Mouse (Mus musculus) layer of hippocampus, postnatal 14 days (tissue): ENCODE results near the gene Nkapd1. TPM values are rescaled to one million over a fixed set of nuclear protein-coding genes. Genes with fewer than 3 reads are reported as not detected.

Experiments used
- DNase-seq, 2 experiments: peaks; one replicate each; pipeline ENCODE4 v3.0.0; 2021 to 2022; ENCODE audit warnings: low spot score in 2 of 2, mixed read lengths in 1 of 2
- total RNA-seq, 2 experiments: library from RNA; stranded (reverse); gene quantifications; 2 replicates each; pipeline ENCODE4 v1.2.3; 2021

Nkapd1 gene
- total RNA-seq, 2 experiments from 2014 or later = 22.9 to 23.9 TPM

- DNase-seq = no peak
These were observed 15.0 kb downstream of the Nkapd1 start for GRCm38 (mm10) chr9:50602055-50602845.

- no peak for DNase-seq
These were observed 15.7 kb downstream of the Nkapd1 start for GRCm38 (mm10) chr9:50601536-50601935.

- DNase-seq = no peak
These were observed 20.3 kb downstream of the Nkapd1 start for GRCm38 (mm10) chr9:50596973-50597372.

GRCm38 (mm10) chr9:50594794-50595417 lies 22.4 kb downstream of the Nkapd1 start:
- DNase-seq = no peak

GRCm38 (mm10) chr9:50593544-50593943 lies 23.7 kb downstream of the Nkapd1 start:
- no peak for DNase-seq

GRCm38 (mm10) chr9:50592955-50593354 lies 24.3 kb downstream of the Nkapd1 start:
- DNase-seq = no peak

- DNase-seq = no peak
These were observed 26.3 kb downstream of the Nkapd1 start for GRCm38 (mm10) chr9:50590856-50591518.

GRCm38 (mm10) chr9:50586955-50587354 lies 30.3 kb downstream of the Nkapd1 start:
- no peak for DNase-seq

- no peak for DNase-seq
These were observed 32.0 kb downstream of the Nkapd1 start for GRCm38 (mm10) chr9:50585145-50585818.

- DNase-seq = no peak
These were observed 36.9 kb downstream of the Nkapd1 start for GRCm38 (mm10) chr9:50580370-50580769.

- DNase-seq = no peak
These were observed 47.4 kb downstream of the Nkapd1 start for GRCm38 (mm10) chr9:50569599-50570525.

GRCm38 (mm10) chr9:50567881-50568280 lies 49.4 kb downstream of the Nkapd1 start:
- DNase-seq = no peak

- DNase-seq = no peak
These were observed 49.9 kb downstream of the Nkapd1 start for GRCm38 (mm10) chr9:50567372-50567771.

GRCm38 (mm10) chr9:50565940-50566339 lies 51.3 kb downstream of the Nkapd1 start:
- DNase-seq = no peak

- DNase-seq = no peak
These were observed 52.1 kb downstream of the Nkapd1 start for GRCm38 (mm10) chr9:50565173-50565572.

- DNase-seq = no peak
These were observed 55.3 kb downstream of the Nkapd1 start for GRCm38 (mm10) chr9:50561918-50562360.

GRCm38 (mm10) chr9:50561145-50561917 lies 55.9 kb downstream of the Nkapd1 start, which contains the start of gene Tex12:
Tex12 (minus strand) TSS chr9:50561325.
- DNase-seq = no peak
